ENCODE assay signal across 13 mouse cellular contexts in genomic region chr1:106566120-106567086, GRCm38 (mm10).
DNase-seq lines count a peak whose midpoint lies in the region; ATAC-seq and TF ChIP-seq lines count a peak whose summit lies in the region.
"Had no signal": no experiment of that assay in that cellular context is flagged by ENCODE, and none has a peak within 500 bp of the region (broad histone marks: within the 10 kb centered on the region; RNA-seq: fewer than 3 reads in every experiment).

No protein-coding gene starts in this region.

- 0 out of 2 replicates have a peak, but pooled peaks cover 5% of the 10 kb centered on the region for H3K4me1 ChIP-seq in intestine, embryonic 15.5 days (replicated peaks)
- H3K4me1 ChIP-seq in intestine, embryonic 16.5 days (ENCODE audit: control insufficient read depth, insufficient read depth, low read length), result no peaks in the 10 kb centered on the region; the same call in 1 of the 2 replicates
- no peaks in the 10 kb centered on the region; the same call in 1 of the 2 replicates for H3K4me1 ChIP-seq in liver, embryonic 11.5 days (replicated peaks; ENCODE audit: control insufficient read depth, insufficient read depth, low read length)

- CTCF ChIA-PET in Patski (lab: Charles Lee), result interaction anchor here (1.6 kb wide), 1 partner anchor 61 kb away, joined by 3 read pairs; no protein-coding TSS in a partner anchor

- in situ Hi-C loops in Patski (cut with MboI; ENCODE audit: low pct_unique_long_range_greater_than_20kb), result no loop called here

- no peak for DNase-seq in Patski (ENCODE audit: low read depth, low spot score)
- peak; percentile 39 for DNase-seq in induced T-regulatory cell, adult 2 months (ENCODE audit: low read depth)
- peak; percentile 72 for DNase-seq in kidney, postnatal 14 days
- no peak for DNase-seq in liver, embryonic 11.5 days (ENCODE audit: low spot score)
- DNase-seq: adrenal gland, postnatal 25 days; cerebellum, postnatal 36 days; heart, adult 18-20 months; heart, postnatal 4 days; left cerebral cortex, postnatal 4 days; right cerebral cortex, postnatal 4 days had no signal

- POLR2A ChIA-PET in Patski (lab: Charles Lee), result interaction anchor here (0.7 kb wide), 1 partner anchor 147 kb away, joined by 3 read pairs; no protein-coding TSS in a partner anchor

- ATAC-seq in intestine, embryonic 15.5 days, result peak; percentile 47; the same call in 1 of the 2 replicates
- ATAC-seq in intestine, embryonic 16.5 days, result no peak
- ATAC-seq in Patski, result peak; percentile 51
- no peak for ATAC-seq in liver, embryonic 11.5 days (replicated peaks; ENCODE audit: low FRiP score)
- no peak for ATAC-seq in megakaryocyte-erythroid progenitor cell, adult 5-6 weeks (replicated peaks; ENCODE audit: low FRiP score, low TSS enrichment, poor library complexity, severe bottlenecking)

- no peaks in the 10 kb centered on the region for H3K27me3 ChIP-seq in intestine, embryonic 15.5 days (replicated peaks)
- no peaks in the 10 kb centered on the region for H3K27me3 ChIP-seq in intestine, embryonic 16.5 days (replicated peaks; ENCODE audit: control insufficient read depth, insufficient read depth, low read length)
- no peaks in the 10 kb centered on the region for H3K27me3 ChIP-seq in Patski
- H3K27me3 ChIP-seq in liver, embryonic 11.5 days (replicated peaks; ENCODE audit: control insufficient read depth, insufficient read depth, low read length), result no peaks in the 10 kb centered on the region

- H3K27ac ChIP-seq in intestine, embryonic 15.5 days, result no peak overlapping the region
- no peak overlapping the region for H3K27ac ChIP-seq in intestine, embryonic 16.5 days (ENCODE audit: low read length)
- no peak overlapping the region for H3K27ac ChIP-seq in liver, embryonic 11.5 days (ENCODE audit: low read depth, low read length)

- H3K4me3 ChIP-seq in intestine, embryonic 15.5 days (replicated peaks), result no peak overlapping the region
- no peak overlapping the region for H3K4me3 ChIP-seq in intestine, embryonic 16.5 days (ENCODE audit: low read length)
- no peak overlapping the region for H3K4me3 ChIP-seq in liver, embryonic 11.5 days (ENCODE audit: low read depth, low read length)

- H3K9ac ChIP-seq in intestine, embryonic 15.5 days, result no peak overlapping the region
- no peak overlapping the region for H3K9ac ChIP-seq in intestine, embryonic 16.5 days (ENCODE audit: low read depth, low read length)
- H3K9ac ChIP-seq in liver, embryonic 11.5 days (ENCODE audit: low read depth, low read length), result no peak overlapping the region

- WGBS in intestine, embryonic 15.5 days, result 76% methylated on average over 6 of the region's 6 CpGs
- 73% methylated on average over 6 of the region's 6 CpGs for WGBS in intestine, embryonic 16.5 days
- WGBS in liver, embryonic 11.5 days, result 82% methylated on average over 6 of the region's 6 CpGs

- TF ChIP-seq CTCF in Patski (IDR thresholded peaks at IDR 0.05), result no peak

- H3K9me3 ChIP-seq in intestine, embryonic 15.5 days, result no peaks in the 10 kb centered on the region
- no peaks in the 10 kb centered on the region for H3K9me3 ChIP-seq in intestine, embryonic 16.5 days (ENCODE audit: control insufficient read depth, low read length)
- H3K9me3 ChIP-seq in liver, embryonic 11.5 days (ENCODE audit: control insufficient read depth, low read length), result no peaks in the 10 kb centered on the region

- no peaks in the 10 kb centered on the region for H3K36me3 ChIP-seq in intestine, embryonic 15.5 days
- no peaks in the 10 kb centered on the region for H3K36me3 ChIP-seq in intestine, embryonic 16.5 days (ENCODE audit: control insufficient read depth, insufficient read depth, low read length)
- no peaks in the 10 kb centered on the region for H3K36me3 ChIP-seq in liver, embryonic 11.5 days (ENCODE audit: control insufficient read depth, insufficient read depth, low read length)

- H3K4me2 ChIP-seq in intestine, embryonic 15.5 days (replicated peaks), result no peak overlapping the region
- no peak overlapping the region for H3K4me2 ChIP-seq in intestine, embryonic 16.5 days (ENCODE audit: low read depth, low read length)
- no peak overlapping the region for H3K4me2 ChIP-seq in liver, embryonic 11.5 days

Comparison
In these comparisons a context has a peak if more than half of its experiments do, and no peak if none do; other contexts are left out.
1. ATAC-seq: peak in intestine, embryonic 15.5 days (single experiment) and Patski (single experiment); none in intestine, embryonic 16.5 days (single experiment), liver, embryonic 11.5 days (single experiment) and megakaryocyte-erythroid progenitor cell, adult 5-6 weeks (single experiment).
2. DNase-seq: peak in induced T-regulatory cell, adult 2 months (single experiment) and kidney, postnatal 14 days (single experiment); none in Patski (single experiment) and liver, embryonic 11.5 days (single experiment).